Mouse (Mus musculus): ENCODE measurements around the gene 4930572O03Rik.
"Not testable (repeated sequence)": the region's sequence is repeated elsewhere in the genome, so short reads cannot be mapped to it uniquely, and the experiment has no call there.

The 4930572O03Rik gene

GRCm38 (mm10) chr5:15616195-15616594 is 40.7 kb downstream of the 4930572O03Rik start:
- DNase-seq = not testable (repeated sequence)

- not testable (repeated sequence) for DNase-seq
Observed at GRCm38 (mm10) chr5:15610695-15611094, 46.2 kb downstream of the 4930572O03Rik start.

GRCm38 (mm10) chr5:15606677-15607076 is 50.2 kb downstream of the 4930572O03Rik start:
- not testable (repeated sequence) for DNase-seq

- DNase-seq = not testable (repeated sequence)
Observed at GRCm38 (mm10) chr5:15603585-15603984, 53.3 kb downstream of the 4930572O03Rik start.

- DNase-seq = not testable (repeated sequence)
Observed at GRCm38 (mm10) chr5:15603008-15603407, 53.9 kb downstream of the 4930572O03Rik start.

GRCm38 (mm10) chr5:15602424-15602947 is 54.4 kb downstream of the 4930572O03Rik start:
- not testable (repeated sequence) for DNase-seq
